Mouse (Mus musculus) liver, postnatal 0 days (tissue): ENCODE results near the gene Zgpat.

Experiments used
- CTCF ChIP-seq: sonication (generic); IDR thresholded peaks from 2 replicates; pipeline ENCODE4 v1.5.1; 2016; ENCODE audit warnings: antibody characterized with exemption, low read depth
- EP300 ChIP-seq: IDR thresholded peaks from 2 replicates; pipeline ENCODE4 v1.6.1; 2016; ENCODE audit warnings: antibody characterized with exemption, low read depth, mild to moderate bottlenecking

DNA sequence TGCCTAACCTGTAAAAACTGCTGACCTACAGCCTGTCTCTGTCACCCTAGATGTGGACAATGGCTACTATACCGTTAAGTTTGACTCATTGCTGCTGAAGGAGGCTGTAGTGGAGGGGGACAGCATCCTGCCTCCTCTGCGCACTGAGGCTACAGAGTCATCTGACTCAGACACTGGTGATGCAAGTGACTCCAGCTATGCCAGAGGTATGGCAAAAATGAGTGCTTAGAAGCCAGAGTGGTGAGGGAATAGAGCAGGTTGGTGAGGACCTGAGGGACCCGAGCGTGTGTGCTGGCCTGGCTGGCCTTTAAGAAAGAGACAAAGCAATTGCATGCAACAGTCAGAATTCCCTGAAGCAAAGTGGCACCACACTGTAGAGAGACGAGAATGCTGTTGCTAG, 14.0 kb downstream of the Zgpat start:
- no peak for TF ChIP-seq CTCF
- no peak for TF ChIP-seq EP300
